18 mouse cellular contexts compared by ENCODE assay signal in genomic region chr5:92944867-92945266, GRCm38 (mm10).
DNase-seq lines count a peak whose midpoint lies in the region; ATAC-seq and TF ChIP-seq lines count a peak whose summit lies in the region.
"Had no signal": no experiment of that assay in that cellular context is flagged by ENCODE, and none has a peak within 500 bp of the region (broad histone marks: within the 10 kb centered on the region; RNA-seq: fewer than 3 reads in every experiment).

No protein-coding gene starts in this region.

- H3K4me1 ChIP-seq in CH12.LX (ENCODE audit: control insufficient read depth in 1 of 2, insufficient read depth in 2 of 2): peaks cover 0 to 4% of the 10 kb centered on the region in 2 experiments; a peak in 1 of 4 replicates
- H3K4me1 ChIP-seq in intestine, postnatal 0 days (replicated peaks; ENCODE audit: control insufficient read depth, insufficient read depth, low read length): no peaks in the 10 kb centered on the region

- peaks cover 16% of the 10 kb centered on the region for H3K9me3 ChIP-seq in CH12.LX (replicated peaks; ENCODE audit: low read length)
- H3K9me3 ChIP-seq in intestine, postnatal 0 days (ENCODE audit: control insufficient read depth): peaks cover 17% of the 10 kb centered on the region; the same call in 1 of the 2 replicates

- no peak overlapping the region for H3K9ac ChIP-seq in CH12.LX (ENCODE audit: insufficient read depth, low read depth)
- no peak overlapping the region for H3K9ac ChIP-seq in intestine, postnatal 0 days (ENCODE audit: low read depth, low read length)

- no peaks in the 10 kb centered on the region for H3K79me2 ChIP-seq in CH12.LX (replicated peaks; ENCODE audit: control insufficient read depth, extremely low read depth, insufficient read depth, poor library complexity, severe bottlenecking)

- no peak overlapping the region for H3K27ac ChIP-seq in CH12.LX (ENCODE audit: insufficient read depth, low read depth)
- H3K27ac ChIP-seq in intestine, postnatal 0 days (ENCODE audit: low read depth, low read length): no peak overlapping the region

- H3K4me3 ChIP-seq in CH12.LX (replicated peaks in 1 of 3; ENCODE audit: low read depth in 2 of 3, low read length in 2 of 3, poor library complexity in 1 of 3): no peak overlapping the region
- H3K4me3 ChIP-seq in intestine, postnatal 0 days (ENCODE audit: low read depth, low read length): no peak overlapping the region

- peak; percentile 25 for DNase-seq in CH12.LX (ENCODE audit: extremely low read depth)
- DNase-seq: adrenal gland, adult 2 months; adrenal gland, adult 8-10 months; adrenal gland, postnatal 10 days; adrenal gland, postnatal 14 days; adrenal gland, postnatal 25 days; adrenal gland, postnatal 36 days; B cell, adult 2 months; cerebellum, adult 11 months; cerebellum, adult 11-12 months; cerebellum, adult 18-20 months; cerebellum, adult 2 months; cerebellum, adult 8-10 months had no signal

- H3K4me2 ChIP-seq in CH12.LX (ENCODE audit: insufficient read depth, low read depth, poor library complexity, severe bottlenecking): no peak overlapping the region
- H3K4me2 ChIP-seq in intestine, postnatal 0 days (replicated peaks; ENCODE audit: low read depth): no peak overlapping the region

- H3K36me3 ChIP-seq in CH12.LX (replicated peaks in 1 of 2; ENCODE audit: control insufficient read depth in 1 of 2, insufficient read depth in 1 of 2, low read length in 1 of 2): no peaks in the 10 kb centered on the region
- peaks cover 68% of the 10 kb centered on the region for H3K36me3 ChIP-seq in intestine, postnatal 0 days (ENCODE audit: control insufficient read depth, insufficient read depth)
- H3K36me3 ChIP-seq: G1E had no signal

- no peak for TF ChIP-seq EP300 in CH12.LX (IDR thresholded peaks at IDR 0.05; ENCODE audit: low read length)

- no peak for ATAC-seq in intestine, postnatal 0 days
- ATAC-seq: activated CD4-positive, CD25-positive, alpha-beta regulatory T cell, adult 4 months; CD4-positive, CD25-positive, alpha-beta regulatory T cell, adult 4 months; Patski had no signal

- no peak for TF ChIP-seq RAD21 in CH12.LX (IDR thresholded peaks at IDR 0.05; ENCODE audit: low read depth, low read length)

- no peak for TF ChIP-seq POLR2A in CH12.LX (IDR thresholded peaks at IDR 0.05; ENCODE audit: low read depth, low read length)

- in situ Hi-C loops in CH12.LX (cut with MboI; ENCODE audit: low pct_ligation_motif_present, low pct_unique_long_range_greater_than_20kb, low sequenced_read_pairs): loop anchor here (25.0 kb wide), 1 partner anchor 283 kb away; no protein-coding TSS in a partner anchor

- dilution Hi-C loops in CH12.LX (cut with MboI; ENCODE audit: extremely low pct_ligation_motif_present, extremely low pct_unique_long_range_greater_than_20kb, low sequenced_read_pairs): no loop called here

- no peak for TF ChIP-seq CTCF in CH12.LX (conservative IDR thresholded peaks at IDR 0.05 in 1 of 2, IDR thresholded peaks at IDR 0.05 in 1 of 2; ENCODE audit: low read depth in 2 of 2, low read length in 2 of 2)
- no peak for TF ChIP-seq CTCF in intestine, postnatal 0 days (IDR thresholded peaks at IDR 0.05; ENCODE audit: low read depth)

- H3K27me3 ChIP-seq in CH12.LX (replicated peaks): no peaks in the 10 kb centered on the region
- H3K27me3 ChIP-seq in intestine, postnatal 0 days (replicated peaks; ENCODE audit: control insufficient read depth, insufficient read depth, low read length): no peaks in the 10 kb centered on the region
- H3K27me3 ChIP-seq: Patski had no signal

- 74% methylated on average over 5 of the region's 5 CpGs for WGBS in intestine, postnatal 0 days

TF ChIP-seq in CH12.LX, 34 proteins besides CTCF, POLR2A, EP300 and RAD21:
- TF ChIP-seq ZMIZ1 (IDR thresholded peaks at IDR 0.05; ENCODE audit: low read depth, low read length) (no peak), MAFK (IDR thresholded peaks at IDR 0.05; ENCODE audit: insufficient replicate concordance, low read length) (no peak), IRF4 (IDR thresholded peaks at IDR 0.05; ENCODE audit: low read depth, low read length) (peak; percentile 29; the same call in 1 of the 2 replicates), TBP (conservative IDR thresholded peaks at IDR 0.05; ENCODE audit: low read depth, low read length) (no peak), HCFC1 (IDR thresholded peaks at IDR 0.05; ENCODE audit: low read depth, low read length) (no peak), PAX5 (IDR thresholded peaks at IDR 0.05; ENCODE audit: low read length) (no peak), ZC3H11A (IDR thresholded peaks at IDR 0.05; ENCODE audit: low read depth, low read length) (no peak), BHLHE40 (IDR thresholded peaks at IDR 0.05; ENCODE audit: low read depth, low read length) (peak; percentile 91), MEF2A (IDR thresholded peaks at IDR 0.05; ENCODE audit: borderline replicate concordance, low read depth, low read length) (peak; percentile 47; the same call in 1 of the 2 replicates), ETS1 (conservative IDR thresholded peaks at IDR 0.05; ENCODE audit: low read depth, low read length) (no peak)
